Mouse (Mus musculus) megakaryocyte, embryonic 14.5 days (primary cell): Measurements from ENCODE around the gene Atr.

ENCODE experiments used
- FLI1 ChIP-seq: IDR thresholded peaks from 2 replicates; pipeline ENCODE4 v1.6.1; 2012; ENCODE audit warnings: low read length, inconsistent platforms, mixed read lengths
- GATA1 ChIP-seq: IDR thresholded peaks from 3 replicates; pipeline ENCODE4 v1.6.1; 2012; ENCODE audit warnings: mixed read lengths, low read length, inconsistent platforms, borderline replicate concordance

GRCm38 (mm10) chr9:95835741-95836140 is 21.7 kb upstream of the Atr start:
- TF ChIP-seq GATA1 = no peak
- no peak for TF ChIP-seq FLI1
